Mouse (Mus musculus): ENCODE results near the gene Vamp9. TPM values are rescaled to one million over a fixed set of nuclear protein-coding genes. Genes with fewer than 3 reads are reported as not detected.

Vamp9 gene
- polyA plus RNA-seq, 1 experiment, result not detected

DNA sequence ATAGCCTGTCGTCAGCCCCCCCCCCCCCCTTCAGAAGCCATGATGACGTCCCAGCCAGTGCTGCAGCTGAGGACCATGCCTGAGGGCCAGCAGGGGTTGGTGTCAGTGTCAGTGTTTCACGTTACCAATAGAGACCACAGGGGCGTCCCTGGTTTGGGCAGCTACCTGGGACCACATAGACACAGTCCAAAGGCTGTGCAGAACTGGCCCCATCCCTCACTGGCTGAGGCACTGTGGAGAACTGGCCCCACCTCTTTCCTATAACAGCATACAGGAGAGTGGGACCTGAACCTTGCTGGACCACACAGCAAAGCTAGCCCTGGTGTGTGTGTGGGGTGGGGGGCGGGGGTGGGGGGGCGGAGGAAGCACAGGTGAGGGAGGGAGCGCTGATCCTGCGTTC, 94.4 kb downstream of the Vamp9 start:
- no peaks in the 10 kb centered on the region for H3K79me3 ChIP-seq (ENCODE audit: low read depth)
- H3K27me3 ChIP-seq (ENCODE audit: control insufficient read depth, insufficient read depth, insufficient read length), result no peaks in the 10 kb centered on the region
- H3ac ChIP-seq (ENCODE audit: control insufficient read depth, insufficient read length, low read depth), result no peak overlapping the region
- no peaks in the 10 kb centered on the region for H3K79me2 ChIP-seq (ENCODE audit: control insufficient read depth, insufficient read depth)
- no peak overlapping the region for H3K4me3 ChIP-seq (ENCODE audit: insufficient read depth, poor library complexity, severe bottlenecking)
- no peaks in the 10 kb centered on the region for H3K36me3 ChIP-seq (ENCODE audit: control insufficient read depth, insufficient read depth)
- no peak for TF ChIP-seq MYOG (IDR thresholded peaks at IDR 0.05; ENCODE audit: control insufficient read depth, extremely low read depth, insufficient read length)
- no peak for TF ChIP-seq FOSL1 (IDR thresholded peaks at IDR 0.05; ENCODE audit: insufficient read depth, low read length, poor library complexity, severe bottlenecking)
- TF ChIP-seq MAX (IDR thresholded peaks at IDR 0.05), result no peak
- TF ChIP-seq MYOD1 (IDR thresholded peaks at IDR 0.05; ENCODE audit: control insufficient read depth, insufficient read length, low read depth), result no peak
- no peak for TF ChIP-seq CEBPB (IDR thresholded peaks at IDR 0.05; ENCODE audit: low read depth)
- TF ChIP-seq USF1 (IDR thresholded peaks at IDR 0.05; ENCODE audit: low read depth), result no peak
- no peak for TF ChIP-seq CTCF (IDR thresholded peaks at IDR 0.05; ENCODE audit: control insufficient read depth, insufficient read depth, insufficient read length)

Other genes with a start within 250 kb of the Vamp9 start
- 0.05 TPM for gene Rasgef1b, start 177.2 kb upstream of the Vamp9 start, polyA plus RNA-seq (2012; fragmentation: generic; extraction: Trizol)
- 171 TPM for gene Hnrnpd, start 72.7 kb downstream of the Vamp9 start, polyA plus RNA-seq (2012; fragmentation: generic; extraction: Trizol)
- gene 4930524J08Rik, start 72.8 kb downstream of the Vamp9 start, polyA plus RNA-seq (2012; fragmentation: generic; extraction: Trizol), result 10.2 TPM
- 66.9 TPM for gene Hnrnpdl, start 133.4 kb downstream of the Vamp9 start, polyA plus RNA-seq (2012; fragmentation: generic; extraction: Trizol)
- 35.3 TPM for gene Enoph1, start 133.7 kb downstream of the Vamp9 start, polyA plus RNA-seq (2012; fragmentation: generic; extraction: Trizol)